Mouse (Mus musculus) heart, postnatal 36 days (tissue): ENCODE measurements around the gene Sec14l4. TPM values are rescaled to one million over a fixed set of nuclear protein-coding genes. Genes with fewer than 3 reads are reported as not detected.
A peak's percentile ranks its signal among the peaks of the same experiment; 100 is the strongest.
"Not testable (repeated sequence)": the region's sequence is repeated elsewhere in the genome, so short reads cannot be mapped to it uniquely, and the experiment has no call there.

Experiments used
- DNase-seq, 2 experiments: peaks; one replicate each; pipeline ENCODE4 v3.0.0; 2021 to 2022
- intact Hi-C: fragments of 180-260 bp; cut with DNase I; formaldehyde crosslinking; loops from one replicate; pipeline ENCODE4 v1.15.1; 2025
- total RNA-seq, 2 experiments: library from RNA; stranded (reverse); gene quantifications; 2 replicates each; pipeline ENCODE4 v1.2.3; 2021

Gene Sec14l4
- total RNA-seq, result under 1 TPM; 0.36 to 0.57 TPM

GRCm38 (mm10) chr11:4031126-4031941 is at the start of gene Sec14l4:
Sec14l4 (plus strand) TSS chr11:4031462.
- intact Hi-C loops, result no loop called here
- DNase-seq, result no peak

GRCm38 (mm10) chr11:3981536-3981935 is 49.7 kb upstream of the Sec14l4 start:
- DNase-seq, result no peak
- intact Hi-C loops, result no loop called here

GRCm38 (mm10) chr11:3982275-3983209 is 48.7 kb upstream of the Sec14l4 start:
- no peak for DNase-seq
- intact Hi-C loops, result no loop called here

GRCm38 (mm10) chr11:3983291-3983862 is 47.9 kb upstream of the Sec14l4 start, which contains the start of gene Gal3st1:
Gal3st1 (plus strand) TSS chr11:3983636.
- intact Hi-C loops, result no loop called here
- no peak for DNase-seq

GRCm38 (mm10) chr11:3983863-3984745 is 47.2 kb upstream of the Sec14l4 start:
- DNase-seq, result no peak
- intact Hi-C loops, result no loop called here

GRCm38 (mm10) chr11:3989748-3990147 is 41.5 kb upstream of the Sec14l4 start:
- DNase-seq, result no peak
- intact Hi-C loops, result no loop called here

GRCm38 (mm10) chr11:3993132-3993531 is 38.1 kb upstream of the Sec14l4 start:
- DNase-seq, result no peak
- intact Hi-C loops, result no loop called here

- intact Hi-C loops, result no loop called here
- no peak for DNase-seq
These were observed 37.3 kb upstream of the Sec14l4 start for GRCm38 (mm10) chr11:3993914-3994313.

GRCm38 (mm10) chr11:3995511-3995910 is 35.8 kb upstream of the Sec14l4 start:
- no peak for DNase-seq
- intact Hi-C loops, result no loop called here

- DNase-seq, result no peak
- intact Hi-C loops, result no loop called here
These were observed 34.4 kb upstream of the Sec14l4 start for GRCm38 (mm10) chr11:3996840-3997239.

GRCm38 (mm10) chr11:3997978-3998720 is 33.1 kb upstream of the Sec14l4 start:
- no peak for DNase-seq
- intact Hi-C loops, result no loop called here

- intact Hi-C loops, result no loop called here
- DNase-seq, result no peak
These were observed 31.7 kb upstream of the Sec14l4 start for GRCm38 (mm10) chr11:3999547-3999946.

GRCm38 (mm10) chr11:4001603-4002002 is 29.7 kb upstream of the Sec14l4 start:
- DNase-seq, result peak; percentile 49 to 70
- intact Hi-C loops, result loop anchor here (1.0 kb wide), 1 partner anchor 82 kb away; no protein-coding TSS in a partner anchor

- intact Hi-C loops, result no loop called here
- DNase-seq, result no peak
These were observed 25.9 kb upstream of the Sec14l4 start for GRCm38 (mm10) chr11:4005220-4005805.

- DNase-seq, result no peak
- intact Hi-C loops, result no loop called here
These were observed 24.8 kb upstream of the Sec14l4 start for GRCm38 (mm10) chr11:4006462-4006861.

GRCm38 (mm10) chr11:4012616-4013015 is 18.6 kb upstream of the Sec14l4 start:
- no peak for DNase-seq
- intact Hi-C loops, result no loop called here

- intact Hi-C loops, DNase-seq: not testable (repeated sequence)
These were observed 15.5 kb upstream of the Sec14l4 start for GRCm38 (mm10) chr11:4015796-4016195.

- DNase-seq, intact Hi-C loops: not testable (repeated sequence)
These were observed 9.2 kb upstream of the Sec14l4 start for GRCm38 (mm10) chr11:4022111-4022510.

GRCm38 (mm10) chr11:4023321-4023720 is 7.9 kb upstream of the Sec14l4 start:
- no peak for DNase-seq
- intact Hi-C loops, result no loop called here
